Mouse (Mus musculus) CH12.LX (cell line): Measurements from ENCODE around the gene Pde4dip.

ENCODE experiments used
- CHD2 ChIP-seq: IDR thresholded peaks from 2 replicates; pipeline ENCODE4 v1.6.1; 2011; ENCODE audit warnings: low read length, improper control_type of control experiment
- CTCF ChIP-seq, 2 experiments: IDR thresholded peaks in 1 of 2; conservative IDR thresholded peaks in 1 of 2; 2 replicates each; pipeline ENCODE4 v1.5.1; 2011 to 2012; ENCODE audit warnings: low read depth in 2 of 2, low read length in 2 of 2, improper control_type of control experiment in 1 of 2, inconsistent platforms in 1 of 2, mild to moderate bottlenecking in 1 of 2, moderate library complexity in 1 of 2
- ELF1 ChIP-seq: IDR thresholded peaks from 2 replicates; pipeline ENCODE4 v1.6.1; 2014; ENCODE audit warnings: low read depth, mild to moderate bottlenecking, inconsistent platforms, low read length, improper control_type of control experiment
- EP300 ChIP-seq: IDR thresholded peaks from 2 replicates; pipeline ENCODE4 v1.6.1; 2011; ENCODE audit warnings: low read length, improper control_type of control experiment
- ETS1 ChIP-seq: conservative IDR thresholded peaks from 2 replicates; pipeline ENCODE4 v1.6.1; 2012; ENCODE audit warnings: low read depth, mild to moderate bottlenecking, inconsistent platforms, low read length, improper control_type of control experiment, moderate library complexity
- HCFC1 ChIP-seq: IDR thresholded peaks from 2 replicates; pipeline ENCODE4 v1.6.1; 2012; ENCODE audit warnings: low read depth, mild to moderate bottlenecking, inconsistent platforms, low read length, improper control_type of control experiment
- IRF4 ChIP-seq: IDR thresholded peaks from 2 replicates; pipeline ENCODE4 v1.6.1; 2014; ENCODE audit warnings: low read depth, mild to moderate bottlenecking, inconsistent platforms, low read length, improper control_type of control experiment
- MAZ ChIP-seq: IDR thresholded peaks from 2 replicates; pipeline ENCODE4 v1.6.1; 2012; ENCODE audit warnings: low read depth, mild to moderate bottlenecking, inconsistent platforms, low read length, improper control_type of control experiment, moderate library complexity
- MXI1 ChIP-seq: IDR thresholded peaks from 2 replicates; pipeline ENCODE4 v1.6.1; 2011; ENCODE audit warnings: mild to moderate bottlenecking, low read depth, low read length, improper control_type of control experiment
- POLR2A ChIP-seq: IDR thresholded peaks from 2 replicates; pipeline ENCODE4 v1.6.1; 2011; ENCODE audit warnings: low read depth, mild to moderate bottlenecking, improper control_type of control experiment, low read length
- TBP ChIP-seq: conservative IDR thresholded peaks from 2 replicates; pipeline ENCODE4 v1.6.1; 2011; ENCODE audit warnings: low read depth, low read length, improper control_type of control experiment
- USF2 ChIP-seq: conservative IDR thresholded peaks from 2 replicates; pipeline ENCODE4 v1.6.1; 2011; ENCODE audit warnings: low read depth, low read length, improper control_type of control experiment
- ZKSCAN1 ChIP-seq: IDR thresholded peaks from 2 replicates; pipeline ENCODE4 v1.6.1; 2012; ENCODE audit warnings: low read depth, inconsistent platforms, low read length, improper control_type of control experiment, borderline replicate concordance

DNA sequence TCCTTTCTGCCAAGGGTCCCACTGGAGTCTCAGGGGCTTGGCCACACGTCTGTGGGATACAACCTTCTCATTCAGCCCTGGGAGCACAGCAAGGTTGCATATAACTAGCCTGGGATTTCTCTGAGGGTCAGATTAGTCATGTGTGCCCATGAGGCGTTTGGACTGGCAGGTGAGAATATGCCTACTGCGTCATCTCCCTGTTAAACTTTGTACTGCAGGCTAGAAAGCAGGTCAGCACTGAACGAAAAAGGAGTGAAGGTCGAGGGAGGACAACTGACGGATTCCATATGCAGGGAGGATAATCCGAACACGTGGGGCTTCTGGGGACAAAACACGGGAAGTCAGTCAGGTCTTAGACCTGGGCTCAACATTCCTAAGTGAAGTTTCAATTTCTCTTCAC is 191.2 kb downstream of the Pde4dip start:
- TF ChIP-seq ETS1 (no peak), CTCF (conservative IDR thresholded peaks at IDR 0.05 in 1 of 2, IDR thresholded peaks at IDR 0.05 in 1 of 2; ENCODE audit: low read depth in 2 of 2, low read length in 2 of 2) (no peak), TBP (no peak), POLR2A (no peak), ZKSCAN1 (no peak), EP300 (no peak), MXI1 (no peak), HCFC1 (no peak), CHD2 (no peak), USF2 (no peak), ELF1 (no peak), IRF4 (no peak), MAZ (no peak)
